Mouse (Mus musculus): ENCODE data around the gene Sertad2.

The Sertad2 gene

DNA sequence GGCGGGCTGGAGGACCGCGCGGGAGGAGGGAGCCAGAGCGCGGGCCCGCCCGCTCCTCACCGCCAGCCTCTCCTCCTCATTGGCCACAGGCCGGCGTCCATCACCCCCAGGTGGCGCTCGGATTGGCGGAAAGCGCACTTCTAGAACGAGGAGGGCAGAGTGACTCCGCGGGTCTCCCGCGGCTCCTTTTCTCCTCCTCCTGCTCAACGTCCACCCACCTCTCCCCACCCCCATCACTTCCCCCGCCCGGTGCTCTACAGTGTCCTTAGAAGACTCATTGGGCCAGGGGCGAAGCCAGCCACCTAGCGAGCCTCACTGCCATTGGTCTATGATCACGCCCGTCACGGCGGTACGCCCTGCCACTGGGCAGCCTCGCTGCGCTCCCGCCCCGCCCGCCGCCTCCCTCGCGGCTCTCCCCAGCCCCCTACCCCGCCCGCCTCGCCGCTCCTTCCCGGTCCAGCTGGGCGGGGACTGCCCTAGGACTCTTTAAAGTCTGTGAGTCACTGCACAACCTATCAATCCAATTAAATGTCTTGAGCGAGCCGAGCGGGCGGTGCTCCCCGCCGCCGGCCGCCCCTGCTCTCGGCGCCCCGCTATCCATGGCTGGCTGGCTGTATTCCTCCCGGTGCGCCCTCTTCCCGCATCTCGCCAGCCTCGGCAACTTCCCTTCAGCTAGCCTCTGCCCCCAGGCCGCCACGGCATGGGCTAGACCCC is at the start of gene Sertad2:
Sertad2 (plus strand) TSS at position 515 of the 714 bp plus-strand sequence.
- DNase-seq (ENCODE audit: low spot score) = peak; percentile 99

DNA sequence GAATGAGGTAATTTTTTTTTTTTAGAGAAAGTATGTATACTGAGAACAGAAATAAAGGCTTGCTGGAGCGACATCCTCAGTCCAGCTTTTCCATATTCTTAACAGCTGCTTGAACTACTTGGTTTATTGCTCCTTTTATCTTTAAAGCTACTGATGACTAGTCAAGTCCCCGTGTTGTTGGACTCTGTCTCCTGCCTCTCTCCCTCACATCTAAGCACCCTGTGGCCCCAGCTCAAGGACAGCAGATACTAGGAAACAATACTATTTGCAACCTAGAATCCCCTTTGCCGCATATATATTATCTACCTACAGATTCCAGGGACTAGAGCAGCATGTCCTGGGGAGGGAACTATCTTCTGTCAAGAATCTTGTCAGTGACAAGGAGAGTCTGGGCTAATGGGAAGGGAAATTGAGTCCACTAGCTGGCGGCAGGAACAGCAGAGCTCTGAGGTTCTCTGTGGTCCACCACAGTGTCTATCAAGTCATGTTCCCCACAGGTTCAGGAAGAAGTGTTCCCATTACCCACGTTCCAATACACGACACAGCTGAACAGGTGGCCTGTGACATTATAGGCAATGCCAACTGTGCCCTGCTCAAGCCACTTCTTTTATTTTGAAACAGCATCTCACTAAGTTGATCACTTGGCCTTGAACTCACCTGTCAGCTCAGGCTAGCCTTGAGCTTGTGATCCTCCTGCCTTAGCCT is 49.0 kb upstream of the Sertad2 start:
- DNase-seq (ENCODE audit: low spot score) = no peak

DNA sequence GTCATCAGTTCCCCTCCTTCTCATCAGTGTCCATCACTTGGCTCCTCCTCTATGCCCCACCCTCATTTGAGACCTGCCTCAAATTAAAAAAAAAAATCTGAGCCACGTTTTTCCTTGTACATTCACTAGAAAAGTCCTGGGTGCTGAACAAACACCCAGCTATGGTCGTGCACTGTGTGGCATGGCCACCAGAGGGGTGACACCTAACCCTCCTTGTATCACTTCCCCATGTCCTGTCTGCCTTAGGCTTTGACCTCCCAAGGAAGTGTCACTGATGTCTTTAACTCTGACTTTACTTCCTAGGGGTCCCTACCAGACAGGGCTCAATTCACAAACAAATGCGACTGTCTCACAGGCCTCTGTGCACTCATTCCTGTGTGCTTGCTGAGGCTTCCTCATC is 42.5 kb upstream of the Sertad2 start:
- DNase-seq (ENCODE audit: low spot score) = no peak

DNA sequence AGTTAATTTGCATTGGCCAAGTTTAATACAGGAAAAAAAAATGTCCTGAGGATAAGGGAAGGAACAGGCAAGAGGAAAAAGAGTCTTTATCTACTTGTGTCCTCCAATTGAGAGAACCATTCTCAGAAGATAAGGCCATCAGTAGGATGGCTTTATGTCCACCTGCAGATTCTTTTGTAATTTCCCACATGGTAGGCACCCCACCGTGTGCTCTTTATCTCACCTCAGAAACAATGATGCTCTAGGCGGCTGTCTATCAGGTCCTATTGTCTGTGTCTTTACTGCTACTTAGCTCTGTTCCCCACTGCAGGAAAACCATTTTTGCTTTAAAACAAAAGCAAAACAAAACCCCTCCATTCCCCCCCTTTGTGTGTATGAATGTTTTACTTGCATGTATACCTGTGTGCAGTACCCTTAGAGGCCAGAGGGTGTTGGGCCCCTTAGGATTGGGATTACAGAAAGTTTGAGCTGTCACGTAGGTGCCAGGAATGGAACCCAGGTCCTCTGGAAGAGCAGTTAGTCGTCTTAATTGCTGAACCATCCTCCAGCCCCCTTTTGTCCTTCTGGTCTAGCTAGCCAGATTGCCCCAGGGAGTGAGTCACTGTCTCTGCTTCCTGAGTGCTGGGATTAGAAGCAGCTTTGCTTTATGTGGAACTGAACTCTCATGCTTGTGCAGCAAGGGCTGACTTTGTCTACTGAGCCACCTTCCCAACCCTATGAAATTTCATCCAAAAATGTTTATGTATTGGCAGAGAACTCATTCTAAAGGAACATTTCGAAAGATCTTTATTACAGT is 41.7 kb upstream of the Sertad2 start:
- DNase-seq (ENCODE audit: low spot score) = no peak

DNA sequence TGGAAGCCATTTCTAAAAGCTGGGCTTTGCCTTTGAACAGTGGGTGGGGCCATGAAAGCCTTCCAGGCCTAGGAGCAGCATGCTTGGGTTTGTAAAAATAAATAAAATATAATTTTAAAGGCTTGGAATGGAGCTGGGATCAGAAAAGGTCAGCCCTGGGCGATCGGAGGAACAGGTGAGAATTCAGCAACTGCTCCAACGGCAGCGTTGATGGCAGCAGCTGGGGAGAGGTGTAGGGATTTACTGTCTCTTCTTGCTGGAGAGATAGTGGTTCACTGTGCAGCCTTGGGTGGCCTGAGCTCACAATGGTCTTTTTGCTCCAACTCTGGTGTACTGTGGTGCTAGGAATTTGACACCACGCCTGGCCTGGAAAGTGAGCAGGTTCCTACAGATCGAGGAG is 29.5 kb upstream of the Sertad2 start:
- DNase-seq (ENCODE audit: low spot score) = no peak

DNA sequence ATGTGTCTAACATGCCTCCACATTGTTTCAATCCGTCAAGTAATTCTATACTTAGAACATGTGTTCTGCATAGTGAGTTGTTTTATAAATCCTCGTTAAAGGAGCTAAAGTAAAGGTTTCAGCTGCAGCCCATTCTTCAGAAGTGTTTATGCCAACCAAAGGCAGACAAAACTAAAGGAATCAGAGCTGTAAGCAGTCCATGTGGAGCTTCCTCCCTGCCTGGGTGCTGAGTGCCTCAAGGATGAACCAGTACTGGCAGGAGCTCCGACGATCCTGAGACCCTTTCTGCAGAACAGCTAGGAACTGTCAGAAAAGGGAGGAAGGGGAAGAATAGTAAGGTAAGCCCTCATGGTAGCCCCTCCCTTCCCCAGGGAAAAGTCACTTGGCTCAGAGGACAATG is 28.3 kb upstream of the Sertad2 start:
- no peak for DNase-seq (ENCODE audit: low spot score)

DNA sequence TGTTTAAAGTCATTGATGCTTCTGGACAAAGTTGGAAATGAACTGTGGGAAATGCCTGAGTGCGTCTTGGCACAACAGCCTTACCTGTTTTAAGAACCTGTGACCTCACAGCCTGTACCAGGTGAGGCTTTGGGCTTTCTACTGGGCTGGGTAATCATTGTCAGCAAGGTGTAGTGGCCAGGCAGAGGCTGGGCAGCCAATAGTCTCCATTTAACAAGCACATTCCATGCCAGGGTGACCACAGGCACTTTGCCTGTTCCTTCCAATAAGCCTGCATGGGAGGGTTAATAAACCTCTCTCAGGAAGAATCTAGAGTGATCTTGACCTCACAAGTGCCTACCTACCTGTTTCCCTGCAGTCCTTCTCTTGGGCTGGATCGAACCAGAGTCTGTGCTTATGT is 21.7 kb upstream of the Sertad2 start:
- DNase-seq (ENCODE audit: low spot score) = no peak

DNA sequence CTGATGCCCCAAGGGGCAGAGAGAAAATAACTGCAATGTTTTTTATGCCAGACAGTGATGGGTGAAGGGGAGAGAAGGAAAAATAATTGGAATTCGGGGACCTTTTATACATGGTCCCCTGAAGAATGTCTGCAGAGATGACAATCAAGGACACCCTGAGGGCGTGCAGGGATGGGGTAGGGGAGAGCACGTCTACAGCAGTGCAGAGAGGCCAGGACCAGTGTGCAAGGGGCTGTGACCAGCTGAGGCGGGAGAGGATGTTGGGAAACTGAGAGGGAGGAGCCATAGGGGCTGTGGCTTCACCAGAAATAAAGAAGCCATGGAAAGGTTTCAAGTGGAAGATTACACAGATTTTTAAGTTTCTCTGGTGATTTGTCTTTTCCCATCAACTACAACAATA is 20.3 kb upstream of the Sertad2 start:
- no peak for DNase-seq (ENCODE audit: low spot score)

DNA sequence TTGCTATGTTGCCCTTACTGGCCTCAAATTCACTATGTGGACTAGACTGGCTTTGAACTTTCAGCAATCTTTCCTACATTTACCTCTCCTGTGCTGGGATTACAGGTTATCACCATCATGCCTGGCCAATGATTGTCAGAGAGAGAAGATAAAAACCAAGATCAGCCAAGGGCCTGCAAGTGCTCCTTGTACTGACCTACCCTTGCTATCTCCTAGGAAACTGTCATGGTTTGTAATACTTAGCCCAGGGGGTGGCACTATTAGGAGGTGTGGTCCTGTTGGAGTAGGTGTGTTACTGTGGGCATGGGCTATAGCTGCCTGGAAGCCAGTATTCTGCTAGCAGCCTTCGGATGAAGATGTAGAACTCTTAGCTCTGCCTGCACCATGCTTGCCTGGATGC is 18.6 kb upstream of the Sertad2 start:
- no peak for DNase-seq (ENCODE audit: low spot score)

DNA sequence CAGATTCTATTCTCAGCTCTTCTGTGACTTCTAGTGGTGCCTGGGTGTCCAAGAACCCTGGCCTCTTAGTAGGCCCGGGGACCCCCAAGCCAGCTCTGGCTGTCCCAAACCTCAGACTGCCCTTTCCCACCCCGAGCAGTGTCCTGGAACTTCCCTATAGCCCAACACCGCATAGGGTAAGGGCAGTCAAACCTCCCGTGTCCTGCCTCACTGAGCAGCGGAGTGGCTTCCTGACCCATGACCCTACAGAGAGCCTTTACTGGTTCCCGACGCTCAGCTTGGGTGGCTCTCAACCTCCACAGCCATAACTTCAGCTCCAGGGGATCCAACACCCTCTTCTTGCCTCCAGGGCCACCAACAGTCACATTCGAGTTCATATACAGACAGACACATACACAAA is 17.1 kb upstream of the Sertad2 start:
- DNase-seq (ENCODE audit: low spot score) = no peak

DNA sequence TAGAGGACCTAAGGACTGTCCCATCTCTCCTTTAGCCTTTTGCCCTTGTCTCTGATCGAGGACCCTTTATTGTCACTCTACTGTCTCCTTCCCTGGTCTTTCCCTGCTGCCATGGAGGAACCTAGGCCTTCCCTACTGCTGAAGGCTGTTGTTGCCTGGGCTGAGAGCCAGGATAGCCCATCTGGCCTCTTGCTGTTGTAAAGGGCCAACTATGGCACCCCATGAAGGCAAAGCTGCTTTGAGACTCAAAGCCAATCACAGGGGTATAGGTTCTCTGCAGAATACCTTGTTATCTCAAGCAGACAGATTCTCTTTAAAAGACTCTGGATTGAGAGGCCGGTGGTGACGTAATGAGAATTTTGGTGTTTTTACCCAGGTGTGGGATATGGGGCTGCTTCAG is 15.2 kb upstream of the Sertad2 start:
- no peak for DNase-seq (ENCODE audit: low spot score)

DNA sequence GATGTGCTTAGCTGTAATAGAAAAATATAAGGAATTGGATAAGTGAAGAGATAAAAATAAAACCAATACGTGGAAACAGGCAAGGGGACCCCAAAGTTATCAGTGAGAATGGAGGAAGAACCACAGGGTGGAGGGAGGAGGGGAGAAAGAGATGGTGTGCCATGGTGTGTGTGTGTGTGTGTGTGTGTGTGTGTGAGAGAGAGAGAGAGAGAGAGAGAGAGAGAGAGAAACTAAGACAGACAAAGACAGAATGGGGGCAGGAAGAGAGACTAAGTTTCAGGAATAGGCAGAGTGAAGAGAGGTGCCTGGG is 11.4 kb upstream of the Sertad2 start:
- no peak for DNase-seq (ENCODE audit: low spot score)

DNA sequence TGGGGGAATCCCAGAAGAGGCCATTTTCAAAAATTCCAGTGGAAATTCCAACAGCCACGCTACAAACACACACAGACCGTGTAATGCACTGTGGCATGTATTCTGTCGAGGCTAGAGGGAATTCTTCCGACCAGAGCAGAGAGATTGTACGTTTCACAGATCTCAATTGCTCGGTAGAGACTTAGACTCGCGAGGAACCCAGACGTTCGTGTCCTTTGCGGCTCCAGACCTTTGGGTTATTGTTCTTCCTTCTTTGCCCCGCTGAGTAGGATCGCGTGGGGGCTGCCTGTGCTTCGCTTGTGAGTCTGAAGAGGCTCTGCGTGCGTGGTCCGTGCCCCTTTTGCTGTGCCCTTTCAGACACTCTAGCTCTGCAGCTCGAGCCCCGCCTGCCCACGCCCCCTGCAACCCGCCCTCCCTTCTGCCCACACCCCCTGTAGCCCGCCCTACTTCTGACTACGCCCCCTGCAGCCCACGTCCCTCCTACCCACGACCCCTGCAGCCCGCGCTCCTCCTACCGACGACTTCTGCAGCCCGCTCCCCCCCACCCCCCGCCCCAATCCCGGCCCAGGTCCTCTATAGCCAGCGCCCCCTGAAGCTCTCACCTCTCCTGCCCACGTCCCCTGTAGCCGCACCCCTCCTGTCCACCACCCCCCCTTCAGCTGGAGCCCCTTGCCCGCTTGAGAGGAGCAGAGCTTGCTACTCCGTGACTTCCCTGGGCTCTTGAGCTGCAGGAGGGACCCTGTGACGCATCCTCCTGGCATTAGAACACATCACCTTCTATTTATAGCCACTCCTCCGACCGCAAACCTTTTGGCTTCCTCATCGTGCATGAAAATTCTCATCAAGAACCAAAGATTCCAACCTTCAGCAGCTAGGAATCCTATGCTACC is 10.8 kb upstream of the Sertad2 start:
- DNase-seq (ENCODE audit: low spot score) = peak; percentile 73

DNA sequence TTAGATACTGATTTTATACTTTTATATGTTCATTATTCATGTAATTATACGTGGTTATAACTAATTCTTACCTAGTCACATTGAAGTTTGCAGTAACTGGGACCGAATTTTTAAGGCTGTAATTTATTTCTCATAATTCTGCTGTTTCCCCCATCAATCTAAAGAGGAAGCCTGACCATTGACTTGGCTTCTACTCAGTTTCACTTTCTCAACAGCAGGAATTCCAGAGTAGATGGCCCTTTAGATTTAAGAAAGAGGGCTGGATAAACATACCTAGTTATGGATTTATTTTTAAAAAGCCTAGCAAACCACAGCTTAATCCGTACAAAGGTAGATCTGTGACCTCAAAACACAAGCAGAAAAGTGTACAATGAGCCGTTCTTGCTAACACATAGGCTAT is 9.8 kb upstream of the Sertad2 start:
- no peak for DNase-seq (ENCODE audit: low spot score)

DNA sequence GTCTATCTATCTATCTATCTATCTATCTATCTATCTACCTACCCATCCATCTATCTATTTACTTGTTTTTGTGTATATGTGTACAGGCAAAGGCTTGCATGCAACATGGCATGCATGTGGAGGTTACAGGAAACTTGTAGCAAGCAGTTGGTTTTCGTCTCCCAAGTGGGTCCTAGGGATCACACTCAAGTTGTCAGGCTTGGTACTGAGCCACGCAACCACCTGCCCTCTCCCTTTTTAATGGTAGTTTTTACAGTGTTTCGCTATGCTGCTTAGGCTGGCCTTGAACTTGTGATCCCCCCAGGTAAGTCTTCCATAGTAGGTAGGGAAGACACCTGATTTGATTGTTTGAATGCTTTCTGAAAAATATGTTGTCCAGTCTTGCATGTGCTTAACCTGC is 5.8 kb upstream of the Sertad2 start:
- DNase-seq (ENCODE audit: low spot score) = no peak

DNA sequence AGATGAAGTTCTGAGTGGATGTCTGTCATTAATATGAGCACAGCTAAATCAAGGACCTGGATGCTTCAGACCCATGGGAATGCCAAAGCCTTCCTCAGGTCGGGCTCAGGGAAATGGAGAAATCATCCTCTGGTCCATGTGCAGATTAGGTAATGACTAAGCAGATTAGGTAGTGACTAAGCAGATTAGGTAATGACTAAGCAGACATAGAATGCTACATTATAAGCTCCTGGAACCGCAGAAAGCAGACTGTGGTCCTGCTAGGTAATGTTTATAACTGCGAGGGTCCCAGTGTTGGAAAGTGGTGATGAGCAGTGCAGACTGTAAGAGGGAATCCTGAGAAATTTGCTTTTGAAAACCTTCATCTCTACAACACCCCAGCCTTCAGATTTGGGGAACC is 4.6 kb upstream of the Sertad2 start:
- DNase-seq (ENCODE audit: low spot score) = no peak

DNA sequence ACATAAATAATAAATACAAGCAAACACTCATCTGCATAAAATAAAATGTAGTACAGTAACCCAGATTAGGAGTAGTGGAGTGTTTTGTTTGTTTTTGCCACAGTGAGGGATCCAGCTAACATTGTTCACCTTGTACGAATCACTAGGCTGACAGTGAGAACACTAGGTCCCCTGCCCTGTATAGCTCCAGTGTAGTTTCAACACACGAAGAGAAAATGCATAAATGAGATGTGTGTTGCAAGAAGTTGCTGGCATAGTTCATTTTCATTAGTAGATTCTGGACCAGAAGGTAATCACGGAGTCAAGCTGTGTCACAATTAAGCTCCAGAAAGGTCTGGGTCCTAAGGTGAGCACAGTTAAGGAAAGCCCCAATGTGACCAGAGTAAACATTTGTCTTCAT is 1.8 kb upstream of the Sertad2 start:
- DNase-seq (ENCODE audit: low spot score) = no peak

DNA sequence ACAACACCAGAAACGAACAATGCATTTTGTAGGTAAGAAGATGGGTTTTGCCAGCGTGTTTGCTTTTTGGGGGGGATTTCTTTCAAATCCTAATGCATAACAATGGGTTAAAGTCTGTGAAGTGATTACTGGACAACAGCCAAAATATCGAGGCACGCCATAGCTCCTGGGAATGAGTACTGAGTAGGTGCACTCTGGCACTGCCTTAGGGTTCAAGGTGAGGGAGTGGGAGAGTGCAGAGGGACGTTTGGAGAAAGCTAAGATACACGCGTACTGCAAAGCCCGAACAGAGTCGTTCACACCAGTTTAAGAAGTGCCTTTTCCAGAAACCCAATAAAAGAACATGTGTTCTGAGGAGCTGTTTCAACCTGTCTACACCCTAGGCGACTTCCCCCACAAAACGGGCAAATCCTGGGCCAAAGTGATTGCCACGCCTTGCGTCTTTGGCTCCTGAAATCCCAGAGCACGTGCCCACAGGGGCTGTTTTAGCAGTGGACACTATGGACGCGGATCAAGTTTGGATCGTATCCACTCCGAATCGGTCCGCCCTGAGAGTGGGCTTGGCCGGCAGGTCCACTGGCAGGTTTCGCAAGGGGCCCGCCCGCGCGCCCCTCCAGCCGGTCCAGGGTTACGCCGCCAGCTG is 937 bp upstream of the Sertad2 start:
- peak; percentile 74 for DNase-seq (ENCODE audit: low spot score)

DNA sequence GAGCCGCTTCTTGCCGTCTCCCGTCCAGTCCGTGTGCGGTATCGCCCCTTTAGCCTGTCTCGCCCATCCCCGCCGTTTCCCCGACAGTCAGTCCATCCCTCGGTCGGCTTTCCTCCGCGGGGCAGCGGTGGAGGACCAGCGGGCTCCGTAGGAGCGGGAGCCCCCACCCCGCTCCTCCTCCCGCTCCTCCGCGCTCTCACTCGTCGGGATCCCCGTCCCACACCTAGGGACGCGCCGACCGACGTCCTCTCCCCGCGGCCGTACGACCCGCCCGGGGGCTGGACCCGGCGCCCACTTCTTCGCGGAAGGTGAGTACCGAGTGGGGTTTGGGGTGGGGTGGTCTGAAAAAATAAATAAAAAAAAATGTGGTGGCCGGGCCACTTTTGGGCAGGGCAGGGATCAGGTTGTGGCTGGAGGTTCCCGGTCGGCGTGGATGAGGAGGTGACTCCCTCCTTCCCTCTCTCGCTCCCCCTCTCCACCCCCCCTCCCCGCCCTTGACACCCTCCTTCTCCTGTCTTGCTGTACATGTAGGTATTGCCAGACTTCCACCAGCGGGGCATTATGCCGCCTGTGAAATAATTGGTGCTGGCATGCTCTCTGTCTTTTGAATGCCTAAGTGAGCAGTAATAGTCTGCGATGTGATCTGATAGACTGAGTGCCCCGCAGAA is 534 bp downstream of the Sertad2 start:
- peak; percentile 10 for DNase-seq (ENCODE audit: low spot score)

DNA sequence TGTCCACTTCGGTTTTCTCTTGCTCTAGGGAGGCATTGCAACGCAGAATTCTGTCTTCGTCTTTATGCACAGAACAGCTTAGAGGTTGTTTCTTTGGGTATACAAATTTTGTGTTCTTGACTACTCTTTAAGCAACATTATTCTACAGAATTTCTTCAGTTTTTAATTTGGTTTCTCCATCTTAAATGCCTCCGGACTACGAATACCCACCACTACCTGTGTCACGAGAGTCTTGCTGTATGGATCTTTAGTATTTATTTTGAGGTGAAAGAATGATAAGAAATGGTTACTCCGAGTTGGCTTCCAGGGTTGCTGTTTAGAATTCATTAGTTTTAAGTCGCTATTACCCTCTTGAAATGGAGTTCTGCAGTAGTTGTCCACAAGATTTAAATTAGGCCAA is 1.3 kb downstream of the Sertad2 start:
- no peak for DNase-seq (ENCODE audit: low spot score)

DNA sequence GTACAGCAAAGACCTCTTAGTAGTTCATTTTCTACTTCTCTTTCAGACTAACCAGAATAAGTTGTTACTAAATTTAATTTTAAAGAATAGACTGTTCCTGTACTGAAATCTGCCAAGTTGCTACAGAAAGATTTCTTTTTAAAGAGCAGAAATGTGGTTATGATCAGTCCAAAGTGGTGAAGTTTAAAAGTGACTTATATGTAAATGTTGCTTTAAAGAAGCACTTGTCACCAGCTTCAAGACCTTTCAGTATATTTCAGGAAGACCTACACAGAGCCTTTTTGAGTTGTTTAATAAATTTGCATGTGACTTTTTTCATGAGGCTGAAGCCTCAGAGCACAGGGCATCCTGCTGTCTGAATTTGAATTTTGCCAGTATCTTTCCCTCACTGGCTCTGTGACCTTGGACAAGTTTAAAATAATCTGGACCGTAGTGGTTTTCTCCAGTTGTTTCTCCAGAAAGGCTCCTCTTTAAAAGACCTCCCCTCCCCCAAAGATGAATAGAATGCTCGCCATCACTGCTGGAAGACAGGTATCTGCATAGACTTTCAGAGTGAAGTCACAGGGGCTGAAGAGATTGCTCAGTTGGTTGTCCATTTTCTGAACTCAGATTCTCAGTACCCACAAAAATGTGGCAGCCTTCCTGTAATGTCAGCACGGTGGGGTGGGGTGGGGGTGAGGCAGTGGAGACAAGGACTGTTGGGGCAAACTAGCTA is 1.9 kb downstream of the Sertad2 start:
- no peak for DNase-seq (ENCODE audit: low spot score)

Data from embryo, embryonic 10 days (tissue).